Mouse (Mus musculus) ES-E14 (cell line): ENCODE measurements at regions not wholly inside any gene's neighbourhood (a gene's known extent, or its start where the extent isn't known, plus 50 kb on each side); places are given as distances from the start of the nearest gene placed in this dataset.

Source experiments
- DNase-seq: peaks from one replicate; pipeline ENCODE4 v3.0.0-alpha.2; 2013; ENCODE audit warnings: low read depth, low spot score
- H3K27ac ChIP-seq: 2 replicates; pipeline ENCODE4 v1.5.1; 2012; ENCODE audit warnings: low read depth, mild to moderate bottlenecking, low read length, moderate library complexity, mixed read lengths; ENCODE audit not compliant: poor library complexity, insufficient read depth, severe bottlenecking
- H3K36me3 ChIP-seq: 2 replicates; pipeline ENCODE4 v1.6.1; 2012; ENCODE audit warnings: mild to moderate bottlenecking, low read length, moderate library complexity, mixed read lengths; ENCODE audit not compliant: control insufficient read depth, poor library complexity, insufficient read depth, severe bottlenecking
- H3K4me1 ChIP-seq, 2 experiments: fragments of 150-350 bp in 1 of 2; sonication (generic) in 1 of 2; 2 replicates each; pipeline ENCODE4 v1.6.1; 2012; ENCODE audit warnings: low read length in 2 of 2, mild to moderate bottlenecking in 1 of 2, mixed read lengths in 1 of 2; ENCODE audit not compliant: control insufficient read depth in 2 of 2, insufficient read depth in 2 of 2, poor library complexity in 1 of 2
- H3K4me3 ChIP-seq, 2 experiments: fragments of 150-350 bp in 1 of 2; sonication (generic) in 1 of 2; 2 replicates each; pipeline ENCODE4 v1.5.1; 2012; ENCODE audit warnings: low read length in 2 of 2, low read depth in 1 of 2, mild to moderate bottlenecking in 1 of 2, mixed read lengths in 1 of 2; ENCODE audit not compliant: insufficient read depth in 1 of 2, poor library complexity in 1 of 2, severe bottlenecking in 1 of 2
- H3K9ac ChIP-seq: 2 replicates; pipeline ENCODE4 v1.6.1; 2012; ENCODE audit warnings: low read depth, mild to moderate bottlenecking, low read length, mixed read lengths; ENCODE audit not compliant: poor library complexity, insufficient read depth, severe bottlenecking
- H3K9me3 ChIP-seq: fragments of 150-350 bp; sonication (generic); 2 replicates; pipeline ENCODE4 v1.6.1; 2012; ENCODE audit warnings: low read depth, mild to moderate bottlenecking, low read length; ENCODE audit not compliant: control insufficient read depth, insufficient read depth
- CHD2 ChIP-seq: IDR thresholded peaks from 2 replicates; pipeline ENCODE4 v1.6.1; 2014; ENCODE audit warnings: mild to moderate bottlenecking, low read depth, low read length, inconsistent platforms
- HCFC1 ChIP-seq: IDR thresholded peaks from 2 replicates; pipeline ENCODE4 v1.6.1; 2012; ENCODE audit warnings: low read length, inconsistent platforms, borderline replicate concordance; ENCODE audit not compliant: insufficient read depth
- MAFK ChIP-seq: IDR thresholded peaks from 2 replicates; pipeline ENCODE4 v1.6.1; 2014; ENCODE audit warnings: mild to moderate bottlenecking, low read depth, low read length, inconsistent platforms; ENCODE audit not compliant: insufficient read depth
- ZC3H11A ChIP-seq: IDR thresholded peaks from 2 replicates; pipeline ENCODE4 v1.6.1; 2012; ENCODE audit warnings: low read depth, mild to moderate bottlenecking, inconsistent platforms, low read length, borderline replicate concordance
- ZNF384 ChIP-seq: IDR thresholded peaks from 2 replicates; pipeline ENCODE4 v1.6.1; 2012; ENCODE audit warnings: low read depth, low read length, inconsistent platforms
- in situ Hi-C, 2 experiments: fragments of 600-800 bp; cut with MboI; formaldehyde crosslinking; loops; one replicate each; pipeline ENCODE4 v1.15.1; 2025; ENCODE audit warnings: low sequenced_read_pairs in 2 of 2, inconsistent platforms in 1 of 2; ENCODE audit not compliant: unreplicated experiment in 2 of 2

GRCm38 (mm10) chr5:73928691-73929090 lies 139.5 kb downstream of the Usp46 start:
- TF ChIP-seq ZC3H11A, result no peak
- TF ChIP-seq MAFK, result no peak
- no peak for TF ChIP-seq HCFC1
- TF ChIP-seq CHD2, result no peak
- no peak for DNase-seq
- Histone ChIP-seq H3K27ac (no peak overlapping the region), H3K36me3 (no peaks in the 10 kb centered on the region), H3K9ac (no peak overlapping the region), H3K4me3 (no peak overlapping the region), H3K4me1 (no peaks in the 10 kb centered on the region), H3K9me3 (no peaks in the 10 kb centered on the region)
- in situ Hi-C loops, result no loop called here

DNA sequence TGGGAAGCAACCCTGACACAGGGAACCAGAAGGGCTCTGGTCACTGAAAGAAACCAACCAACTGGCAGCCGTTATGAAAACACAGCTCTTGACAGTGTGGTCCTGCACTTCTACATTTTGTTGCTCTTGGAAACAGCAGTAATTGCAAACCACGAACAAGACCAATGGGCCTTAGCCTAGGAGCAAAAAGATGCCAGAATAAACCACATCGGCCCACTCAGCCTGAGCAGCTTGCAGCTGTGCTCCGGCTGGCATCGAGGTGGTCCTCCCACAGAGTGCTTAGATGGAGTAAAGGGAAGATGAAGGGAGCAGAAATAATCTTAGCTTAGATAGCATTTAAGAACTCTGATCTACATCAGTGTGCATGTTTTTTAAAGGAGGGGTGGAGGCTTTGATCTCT lies 138.0 kb downstream of the Usp46 start:
- H3K36me3 ChIP-seq, result no peaks in the 10 kb centered on the region
- H3K4me1 ChIP-seq, result no peaks in the 10 kb centered on the region
- no peak overlapping the region for H3K9ac ChIP-seq
- DNase-seq, result no peak
- H3K9me3 ChIP-seq, result no peaks in the 10 kb centered on the region
- in situ Hi-C loops, result no loop called here
- no peak overlapping the region for H3K27ac ChIP-seq
- no peak overlapping the region for H3K4me3 ChIP-seq
- TF ChIP-seq MAFK (no peak), ZC3H11A (no peak), HCFC1 (no peak), ZNF384 (no peak), CHD2 (no peak)

DNA sequence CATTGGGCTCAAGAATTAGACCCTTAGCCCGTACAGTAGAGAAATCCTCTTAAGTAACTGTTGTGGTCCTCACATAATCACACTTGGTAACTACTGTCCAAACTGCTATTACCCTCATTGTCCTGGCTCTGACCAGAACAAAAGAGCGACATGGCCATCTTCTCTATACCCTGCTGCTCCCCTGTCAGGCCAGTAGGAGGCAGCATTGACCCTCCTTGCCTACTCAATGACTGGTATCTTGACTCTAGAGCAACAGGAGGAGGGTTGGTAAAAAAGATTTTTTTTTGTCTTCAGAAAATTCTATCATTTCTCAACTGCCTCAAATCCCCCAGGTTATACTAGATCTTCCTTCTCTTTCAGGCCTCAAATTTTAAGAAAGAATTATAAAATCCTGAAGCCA lies 130.4 kb downstream of the Usp46 start:
- no peaks in the 10 kb centered on the region for H3K9me3 ChIP-seq
- in situ Hi-C loops, result no loop called here
- no peak overlapping the region for H3K27ac ChIP-seq
- H3K4me3 ChIP-seq, result no peak overlapping the region
- TF ChIP-seq ZNF384 (no peak), ZC3H11A (peak; percentile 82)
- DNase-seq, result no peak
- H3K36me3 ChIP-seq, result no peaks in the 10 kb centered on the region
- no peaks in the 10 kb centered on the region for H3K4me1 ChIP-seq
- H3K9ac ChIP-seq, result no peak overlapping the region

GRCm38 (mm10) chr5:73938450-73938849 lies 129.8 kb downstream of the Usp46 start:
- no peak overlapping the region for H3K9ac ChIP-seq
- in situ Hi-C loops, result no loop called here
- no peak overlapping the region for H3K4me3 ChIP-seq
- no peak for DNase-seq
- H3K36me3 ChIP-seq, result no peaks in the 10 kb centered on the region
- no peak for TF ChIP-seq ZC3H11A
- TF ChIP-seq HCFC1, result no peak
- no peak for TF ChIP-seq ZNF384
- TF ChIP-seq MAFK, result no peak
- no peak for TF ChIP-seq CHD2
- no peaks in the 10 kb centered on the region for H3K4me1 ChIP-seq
- H3K9me3 ChIP-seq, result no peaks in the 10 kb centered on the region
- H3K27ac ChIP-seq, result no peak overlapping the region

GRCm38 (mm10) chr5:73942950-73943349 lies 125.3 kb downstream of the Usp46 start:
- Histone ChIP-seq H3K4me3 (no peak overlapping the region), H3K36me3 (0 out of 2 replicates have a peak, but pooled peaks cover 3% of the 10 kb centered on the region), H3K27ac (no peak overlapping the region), H3K9ac (no peak overlapping the region), H3K9me3 (no peaks in the 10 kb centered on the region), H3K4me1 (no peaks in the 10 kb centered on the region)
- no peak for DNase-seq
- in situ Hi-C loops, result no loop called here
- TF ChIP-seq CHD2, result no peak
